Mouse (Mus musculus) 3134 (cell line): Measurements from ENCODE around the gene Ift81.

Experiments
- DNase-seq: peaks from one replicate; pipeline ENCODE4 v3.0.0-alpha.2; 2011; ENCODE audit warnings: low spot score; ENCODE audit not compliant: insufficient read length; ENCODE audit errors: extremely low read depth

The Ift81 gene

GRCm38 (mm10) chr5:122519043-122519660, 95.2 kb downstream of the Ift81 start:
- DNase-seq: peak; percentile 56

- DNase-seq: no peak
Observed at GRCm38 (mm10) chr5:122518247-122518646, 96.1 kb downstream of the Ift81 start.

DNA sequence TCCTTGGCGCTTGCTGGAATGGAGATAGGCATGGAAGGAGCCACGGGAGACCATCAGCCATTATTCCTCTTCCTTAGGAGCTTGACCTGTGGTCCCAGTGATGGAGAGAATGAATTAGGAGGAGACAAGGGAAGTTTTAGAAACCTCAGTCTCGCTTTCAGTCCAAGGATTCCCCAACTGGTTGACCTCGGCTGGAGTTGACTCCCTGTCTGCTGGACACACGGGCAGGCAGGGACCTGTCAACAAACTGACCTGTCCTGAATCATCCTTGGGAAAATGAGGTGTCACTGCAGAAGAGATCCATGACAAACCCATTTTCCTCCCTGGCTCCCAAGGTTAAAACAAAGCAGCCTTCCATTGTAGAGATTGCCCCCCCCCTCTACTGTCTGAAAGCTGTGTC, 97.4 kb downstream of the Ift81 start:
- no peak for DNase-seq

GRCm38 (mm10) chr5:122516029-122516730, 98.1 kb downstream of the Ift81 start:
- no peak for DNase-seq

- no peak for DNase-seq
Observed at GRCm38 (mm10) chr5:122514127-122514521, 100.2 kb downstream of the Ift81 start.

DNA sequence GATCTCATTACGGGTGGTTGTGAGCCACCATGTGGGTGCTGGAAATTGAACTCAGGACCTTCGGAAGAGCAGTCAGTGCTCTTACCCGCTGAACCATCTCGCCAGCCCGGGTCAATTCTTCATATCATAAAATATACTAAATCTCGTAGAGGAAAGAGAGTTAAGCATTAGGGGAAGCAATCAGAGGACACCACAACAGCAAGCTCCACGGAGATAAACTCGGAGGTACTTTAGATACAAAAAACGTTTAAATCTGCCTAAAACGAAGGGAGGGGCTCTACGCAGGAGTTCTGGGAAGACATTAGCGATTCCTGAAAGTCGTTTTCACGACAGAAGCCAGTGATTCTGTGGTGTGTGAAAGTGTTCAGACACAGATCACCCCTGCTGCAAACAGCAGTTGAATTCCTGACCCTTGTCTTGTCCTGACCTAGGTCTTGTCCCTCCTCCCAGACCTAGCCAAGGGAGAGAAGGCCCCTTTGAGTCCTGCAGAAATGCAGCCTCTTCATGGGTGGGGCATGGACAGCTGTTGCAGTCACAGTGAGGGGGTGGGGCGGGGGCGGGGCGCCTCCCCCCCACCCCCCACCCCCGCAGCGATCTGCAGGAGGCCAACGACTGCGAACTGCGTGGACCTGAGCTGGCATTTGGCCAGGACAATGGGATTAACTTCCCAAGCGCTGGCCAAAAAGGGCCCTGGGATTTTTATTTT, 100.7 kb downstream of the Ift81 start:
- no peak for DNase-seq

DNA sequence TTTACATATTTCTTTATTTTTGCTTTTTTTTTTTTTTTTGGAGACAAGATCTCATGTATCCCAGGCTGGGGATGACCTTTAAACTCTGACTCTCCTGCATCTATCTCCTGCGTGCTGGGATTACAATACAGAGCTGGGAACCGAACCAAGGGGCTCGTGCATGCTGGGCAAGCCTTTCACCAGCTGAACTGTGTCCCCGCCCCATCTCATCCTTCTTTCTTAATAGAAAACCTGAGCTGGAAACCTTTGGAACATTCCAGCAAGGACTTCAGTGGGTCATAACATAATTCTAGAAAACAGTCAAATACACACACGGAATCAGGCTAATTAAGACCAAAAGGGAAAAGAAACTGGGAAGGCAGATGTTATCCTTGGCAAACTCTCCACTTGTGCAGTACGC, 102.3 kb downstream of the Ift81 start:
- no peak for DNase-seq

GRCm38 (mm10) chr5:122511405-122511804, 102.9 kb downstream of the Ift81 start:
- peak; percentile 55 for DNase-seq

GRCm38 (mm10) chr5:122510651-122511157, 103.6 kb downstream of the Ift81 start:
- no peak for DNase-seq

DNA sequence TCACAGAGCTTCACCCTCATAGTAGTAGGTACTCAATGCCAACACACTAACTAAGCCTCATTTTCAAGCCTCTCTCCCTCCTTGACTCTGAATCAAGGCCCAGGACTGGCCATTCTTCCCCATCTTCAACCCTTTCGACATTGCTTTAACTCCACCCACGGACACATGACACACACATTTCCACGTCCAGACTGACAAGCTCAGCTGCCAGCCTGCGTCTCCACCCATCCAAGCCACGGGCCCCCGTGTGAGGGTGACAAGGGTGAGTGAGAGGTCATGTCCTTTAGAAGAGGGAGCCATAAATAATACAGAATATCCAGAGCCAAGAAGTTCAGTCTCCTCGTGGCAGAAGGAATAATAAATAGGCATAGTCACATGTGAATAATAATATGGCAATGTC, 104.7 kb downstream of the Ift81 start:
- no peak for DNase-seq

DNA sequence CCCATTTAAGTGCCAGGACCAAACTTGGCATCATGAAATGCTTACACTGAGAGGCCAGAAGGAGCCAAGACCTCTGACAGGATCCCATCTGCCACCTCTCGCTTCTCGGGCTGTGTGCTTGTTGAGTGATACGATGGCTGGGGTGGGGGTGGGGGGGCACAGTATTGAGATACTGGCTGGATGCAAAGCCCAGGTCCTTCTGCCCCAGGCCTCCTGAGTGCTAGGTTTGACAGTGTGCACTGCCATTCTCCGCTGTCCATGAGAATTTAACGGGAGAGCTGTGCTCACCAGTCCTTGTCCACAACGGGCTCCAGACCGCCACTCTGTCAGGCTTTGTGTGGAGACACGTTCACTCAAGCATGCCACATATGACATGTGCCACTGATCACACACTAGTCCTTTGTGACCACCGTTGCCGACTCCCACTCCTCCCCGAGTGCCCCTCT, 105.4 kb downstream of the Ift81 start:
- DNase-seq: no peak

DNA sequence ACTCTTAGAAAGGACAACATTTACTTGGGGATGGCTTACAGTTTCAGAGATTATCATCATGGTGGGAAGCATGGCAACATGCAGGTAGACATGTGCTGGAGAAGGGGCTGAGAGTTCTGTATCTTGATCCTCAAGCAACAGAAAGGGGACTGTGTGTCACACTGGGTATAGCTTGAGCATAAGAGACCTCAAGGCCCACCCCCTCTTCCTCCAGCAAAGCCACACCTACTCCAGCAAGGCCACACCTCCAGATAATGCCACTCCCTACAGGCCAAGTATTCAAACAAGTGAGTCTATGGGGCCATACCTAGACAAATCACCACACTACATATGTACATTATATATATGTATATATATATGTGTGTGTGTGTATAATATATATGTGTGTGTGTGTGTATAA, 106.9 kb downstream of the Ift81 start:
- no peak for DNase-seq

- DNase-seq: no peak
Observed at GRCm38 (mm10) chr5:122506462-122506861, 107.9 kb downstream of the Ift81 start.

DNA sequence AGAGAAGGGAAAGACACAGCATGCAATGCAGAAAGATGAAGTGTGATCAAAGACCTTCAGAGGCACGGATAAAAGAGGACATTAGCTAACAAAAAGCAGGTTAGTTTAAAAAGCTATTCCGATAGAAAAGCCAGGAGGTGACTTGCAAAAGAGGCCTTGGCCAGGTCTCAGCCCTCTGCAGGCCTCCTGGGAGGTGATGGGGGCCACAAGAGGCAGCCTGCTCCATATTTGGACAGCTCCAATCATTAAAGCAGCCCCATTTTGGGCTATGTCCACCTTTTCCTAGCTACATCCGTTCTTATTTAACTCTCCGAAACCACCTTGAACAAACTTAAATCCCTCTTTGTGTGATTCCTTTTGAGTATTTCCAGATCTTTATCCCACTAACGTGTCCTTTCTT, 108.8 kb downstream of the Ift81 start:
- DNase-seq: no peak

- DNase-seq: no peak
Observed at GRCm38 (mm10) chr5:122503760-122504119, 110.6 kb downstream of the Ift81 start.

GRCm38 (mm10) chr5:122503015-122503759, 111.1 kb downstream of the Ift81 start:
- DNase-seq: no peak

DNA sequence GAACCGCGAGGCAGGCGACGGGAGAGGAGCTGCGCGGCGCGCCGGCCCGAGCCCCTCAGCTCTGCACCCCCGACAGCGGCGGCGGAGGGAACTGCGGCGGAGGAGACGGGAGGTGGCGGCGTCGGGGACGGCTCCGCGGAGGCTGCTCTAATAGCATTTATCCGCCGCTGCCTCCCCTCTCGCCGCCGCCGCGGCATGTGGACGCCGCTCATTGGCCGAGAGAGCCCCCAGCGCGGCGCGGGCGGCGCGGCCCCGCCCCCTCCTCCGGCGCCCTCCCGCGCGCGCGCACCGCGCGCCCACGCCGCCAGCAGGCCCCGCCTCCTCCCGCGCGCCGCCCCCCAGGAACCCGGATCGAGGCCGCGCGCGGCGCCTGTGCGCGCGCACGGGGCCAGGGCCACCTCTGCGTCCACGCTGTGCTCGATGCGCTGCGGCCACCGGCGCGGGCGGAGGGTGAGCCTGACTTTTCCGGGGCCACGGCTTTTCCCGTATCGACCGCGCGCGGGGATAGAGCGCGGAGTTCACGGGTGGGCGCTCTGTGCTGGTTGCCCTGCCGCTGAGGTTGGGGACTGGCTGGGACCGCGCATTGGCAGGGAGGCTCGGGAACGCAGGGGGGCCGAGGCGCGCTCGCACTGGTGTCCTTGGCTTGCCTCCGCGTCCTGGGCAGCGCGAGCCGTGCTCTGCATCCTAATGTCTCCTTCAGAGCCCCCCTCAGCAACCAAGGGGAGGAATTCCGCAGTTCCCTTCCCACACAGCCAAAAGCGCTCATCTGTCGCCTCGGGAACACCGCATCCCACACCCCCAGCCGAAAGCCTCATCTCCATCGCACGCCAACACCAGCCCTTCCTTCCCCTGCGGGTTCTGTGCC, 112.0 kb downstream of the Ift81 start, which contains the start of gene Atp2a2:
TSS of gene Atp2a2 (minus strand) at position 149 of the 865 bp plus-strand sequence.
- DNase-seq: peak; percentile 80

DNA sequence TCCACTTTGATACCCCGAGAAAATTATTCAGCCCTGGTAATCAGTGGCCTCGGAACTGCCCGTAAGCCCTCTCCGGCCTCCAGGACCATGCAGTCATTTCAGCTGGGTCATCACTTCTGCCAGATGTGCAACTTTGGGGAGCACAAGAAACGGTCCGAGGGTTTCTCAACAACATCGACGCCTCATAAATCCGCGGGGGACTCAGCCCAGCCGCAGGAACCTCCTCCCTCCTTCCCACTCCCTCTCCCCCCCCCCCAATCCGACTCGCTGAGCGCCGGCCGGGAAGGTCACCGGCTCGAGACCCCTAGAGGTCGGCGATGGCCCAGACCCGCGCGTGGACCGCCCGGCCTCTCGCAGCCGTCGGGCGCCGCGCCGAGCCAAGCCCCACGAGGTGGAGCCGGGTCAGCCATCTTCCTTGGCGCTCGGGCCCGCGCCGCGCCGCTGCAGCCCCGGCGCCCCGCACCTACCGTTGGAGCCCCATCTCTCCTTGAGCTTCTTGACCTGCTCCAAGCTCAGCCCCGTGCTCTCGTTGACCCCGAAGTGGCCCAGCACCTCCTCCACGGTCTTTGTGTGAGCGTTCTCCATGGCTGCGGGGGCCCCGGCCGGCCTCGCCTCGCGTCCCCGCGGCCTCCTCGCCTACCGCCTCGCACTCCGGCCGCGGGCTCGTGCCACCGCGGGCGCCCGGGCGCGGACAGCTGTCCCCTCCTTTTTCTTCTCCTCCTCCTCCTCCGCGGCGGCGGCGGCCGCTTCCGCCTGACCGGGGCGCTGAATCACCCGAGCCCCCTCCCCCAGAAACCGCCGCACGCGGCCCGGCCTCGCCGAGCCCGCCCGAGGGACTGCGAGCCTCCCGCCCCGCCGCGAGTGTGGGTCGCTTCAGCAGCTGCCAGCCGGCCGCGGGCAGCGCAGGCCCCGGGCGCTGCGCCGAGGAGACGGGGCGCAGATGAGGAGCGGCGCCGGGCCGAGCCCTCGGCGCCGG, 112.9 kb downstream of the Ift81 start:
- DNase-seq: peak; percentile 72

GRCm38 (mm10) chr5:122500563-122500962, 113.8 kb downstream of the Ift81 start:
- no peak for DNase-seq
